Mouse (Mus musculus) cerebellum, adult 2 months (tissue): Measurements from ENCODE around the gene Stard3.

ENCODE experiments used
- CTCF ChIP-seq: fragments of 200-500 bp; IDR thresholded peaks from 2 replicates; pipeline ENCODE4 v1.5.1; 2011; ENCODE audit warnings: low read depth, mild to moderate bottlenecking, control low read depth, low read length, moderate library complexity, borderline replicate concordance; ENCODE audit not compliant: insufficient read depth
- POLR2A ChIP-seq: fragments of 200-500 bp; IDR thresholded peaks from 2 replicates; pipeline ENCODE4 v1.6.1; 2011; ENCODE audit warnings: low read length, control low read depth, borderline replicate concordance; ENCODE audit not compliant: insufficient read depth

DNA sequence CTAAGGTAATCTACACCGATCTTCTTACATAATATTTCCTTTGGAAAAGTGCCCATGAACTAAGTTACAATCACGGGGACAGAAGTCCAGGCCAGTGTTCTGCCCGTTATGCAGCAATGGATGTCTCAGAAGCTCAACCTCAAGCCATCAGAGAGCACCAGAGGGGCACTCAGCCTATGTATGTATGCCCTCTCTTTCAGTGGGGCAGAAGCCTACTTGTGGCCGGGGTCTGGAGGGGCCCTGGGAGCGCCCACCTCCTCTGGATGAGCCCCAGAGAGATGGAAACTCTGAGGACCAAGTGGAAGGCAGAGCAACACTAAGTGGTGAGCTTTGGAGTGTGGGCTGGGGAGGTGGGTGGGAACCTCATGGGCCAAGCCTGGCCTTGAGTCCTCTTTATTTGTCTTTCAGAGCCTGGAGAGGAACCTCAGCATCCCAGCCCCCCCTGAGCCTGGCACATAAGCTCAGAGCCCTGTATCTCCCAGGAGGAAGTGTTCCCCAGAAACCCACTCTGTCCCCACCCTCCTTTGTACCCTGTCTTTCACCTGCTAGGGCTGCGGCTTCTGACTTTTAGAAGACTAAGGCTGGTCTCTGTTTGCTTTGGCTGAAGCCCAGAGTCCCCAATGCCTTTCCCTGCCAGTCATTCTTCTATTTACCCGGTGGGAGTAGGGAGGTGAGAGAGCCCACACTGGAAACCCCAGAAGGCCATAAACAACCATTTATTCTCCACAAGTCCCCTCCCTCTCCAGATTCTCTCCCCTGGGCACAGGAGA lies 1.4 kb upstream of the Stard3 start:
- TF ChIP-seq CTCF = no peak
- TF ChIP-seq POLR2A = no peak
